Mouse (Mus musculus) intestine, embryonic 16.5 days (tissue): ENCODE measurements around the gene Il15ra. TPM values are rescaled to one million over a fixed set of nuclear protein-coding genes. Genes with fewer than 3 reads are reported as not detected.

Experiments
- polyA plus RNA-seq: library from polyadenylated mRNA; unstranded; fragments of >200 nt; fragmentation: Nextera tagmentation; extraction: Ambion mirVana; gene quantifications from 2 replicates; pipeline ENCODE4 v1.2.1, GENCODE M21; 2015

The Il15ra gene
- polyA plus RNA-seq, 1 experiment from 2014 or later = 2.0 TPM

Other genes starting within 250 kb of the Il15ra start
- gene Pfkfb3, start 151.2 kb upstream of the Il15ra start, polyA plus RNA-seq = 14.5 and 16.2 TPM in 2 replicates
- gene Rbm17, start 101.1 kb upstream of the Il15ra start, polyA plus RNA-seq = 105 and 115 TPM in 2 replicates
- gene Gm17490, start 79.0 kb upstream of the Il15ra start, polyA plus RNA-seq = not detected in 2 replicates
- 0.10 and 0.12 TPM in 2 replicates for gene Il2ra, start 62.5 kb upstream of the Il15ra start, polyA plus RNA-seq
- gene Fbh1, start 72.3 kb downstream of the Il15ra start, polyA plus RNA-seq = 108 and 112 TPM in 2 replicates
- 37.3 and 38.4 TPM in 2 replicates for gene Ankrd16, start 72.6 kb downstream of the Il15ra start, polyA plus RNA-seq